ENCODE assay signal across 8 mouse cellular contexts in genomic region chr4:123685506-123686242, GRCm38 (mm10). TPM values are rescaled to one million over a fixed set of nuclear protein-coding genes. Genes with fewer than 3 reads are reported as not detected.
A peak's percentile ranks its signal among the peaks of the same experiment; 100 is the strongest.
DNase-seq lines count a peak whose midpoint lies in the region; ATAC-seq and TF ChIP-seq lines count a peak whose summit lies in the region.

No protein-coding gene starts in this region.

- H3K36me3 ChIP-seq in heart, embryonic 15.5 days: no peaks in the 10 kb centered on the region
- no peaks in the 10 kb centered on the region for H3K36me3 ChIP-seq in embryonic facial prominence, embryonic 15.5 days
- H3K36me3 ChIP-seq in limb, embryonic 14.5 days (ENCODE audit: control insufficient read depth, insufficient read depth, low read length): 0 out of 2 replicates have a peak, but pooled peaks cover 5% of the 10 kb centered on the region

- no peak for TF ChIP-seq POLR2A in limb, embryonic 14.5 days (IDR thresholded peaks at IDR 0.05; ENCODE audit: borderline replicate concordance, extremely low read depth, insufficient read depth, insufficient read length)

- H3K4me3 ChIP-seq in heart, embryonic 15.5 days: peak overlapping the region; percentile 90
- peak overlapping the region; percentile 80 for H3K4me3 ChIP-seq in embryonic facial prominence, embryonic 15.5 days (replicated peaks)
- H3K4me3 ChIP-seq in limb, embryonic 14.5 days (replicated peaks; ENCODE audit: low read length): peak overlapping the region; percentile 82

- WGBS in heart, embryonic 15.5 days: 50% methylated on average over 8 of the region's 8 CpGs
- whole genome bisulfite sequencing in embryonic facial prominence, embryonic 15.5 days: 53% methylated on average over 8 of the region's 8 CpGs
- 55% methylated on average over 8 of the region's 8 CpGs for WGBS in limb, embryonic 14.5 days

- H3K27me3 ChIP-seq in heart, embryonic 15.5 days: 0 out of 2 replicates have a peak, but pooled peaks cover 3% of the 10 kb centered on the region
- H3K27me3 ChIP-seq in embryonic facial prominence, embryonic 15.5 days: no peaks in the 10 kb centered on the region; the same call in 1 of the 2 replicates
- H3K27me3 ChIP-seq in limb, embryonic 14.5 days (ENCODE audit: control insufficient read depth, insufficient read depth, low read length): 0 out of 2 replicates have a peak, but pooled peaks cover 9% of the 10 kb centered on the region

- no peaks in the 10 kb centered on the region for H3K9me3 ChIP-seq in heart, embryonic 15.5 days (replicated peaks)
- no peaks in the 10 kb centered on the region for H3K9me3 ChIP-seq in embryonic facial prominence, embryonic 15.5 days (replicated peaks)
- no peaks in the 10 kb centered on the region for H3K9me3 ChIP-seq in limb, embryonic 14.5 days (ENCODE audit: control insufficient read depth, low read length)

- H3K27ac ChIP-seq in heart, embryonic 15.5 days: no peak overlapping the region
- H3K27ac ChIP-seq in embryonic facial prominence, embryonic 15.5 days (replicated peaks): no peak overlapping the region
- H3K27ac ChIP-seq in limb, embryonic 14.5 days (replicated peaks; ENCODE audit: low read depth, low read length): no peak overlapping the region

- peaks cover 31% of the 10 kb centered on the region for H3K4me1 ChIP-seq in heart, embryonic 15.5 days (replicated peaks)
- peaks cover 27% of the 10 kb centered on the region for H3K4me1 ChIP-seq in embryonic facial prominence, embryonic 15.5 days
- H3K4me1 ChIP-seq in limb, embryonic 14.5 days (ENCODE audit: control insufficient read depth, insufficient read depth, low read length): peaks cover 11% of the 10 kb centered on the region

- no peak overlapping the region for H3K9ac ChIP-seq in heart, embryonic 15.5 days
- H3K9ac ChIP-seq in embryonic facial prominence, embryonic 15.5 days: no peak overlapping the region
- no peak overlapping the region for H3K9ac ChIP-seq in limb, embryonic 14.5 days (ENCODE audit: low read depth, low read length, severe bottlenecking)

- DNase-seq in heart, postnatal 14 days: no peak
- peak; percentile 96 for DNase-seq in brain, adult 2 months (ENCODE audit: low read depth, low spot score)
- no peak for DNase-seq in limb, embryonic 14.5 days (ENCODE audit: low spot score)
- no peak for DNase-seq in urinary bladder, postnatal 14 days (ENCODE audit: low spot score)
- no peak for DNase-seq in embryo, embryonic 9.5 days (ENCODE audit: extremely low spot score)

- ATAC-seq in heart, embryonic 15.5 days (replicated peaks; ENCODE audit: insufficient number of reproducible peaks, insufficient read depth, low FRiP score, low read depth): no peak
- ATAC-seq in embryonic facial prominence, embryonic 15.5 days (ENCODE audit: insufficient number of reproducible peaks, low FRiP score, low TSS enrichment, low read depth): no peak
- ATAC-seq in limb, embryonic 14.5 days (ENCODE audit: low FRiP score, low read depth): no peak
- ATAC-seq in megakaryocyte progenitor cell, adult 5-6 weeks (replicated peaks; ENCODE audit: poor library complexity): no peak

- H3K4me2 ChIP-seq in heart, embryonic 15.5 days: peak overlapping the region; percentile 100
- peak overlapping the region; percentile 100 for H3K4me2 ChIP-seq in embryonic facial prominence, embryonic 15.5 days (replicated peaks)
- H3K4me2 ChIP-seq in limb, embryonic 14.5 days (replicated peaks; ENCODE audit: low read depth, low read length, severe bottlenecking): peak overlapping the region; percentile 100

- intact Hi-C loops in heart, postnatal 14 days (cut with DNase I): no loop called here

RNA-seq across cellular contexts. Expression of gene Macf1, which starts 1.5 kb away (rescaled TPM):
- polyA plus RNA-seq in heart, embryonic 15.5 days (2015; fragmentation: Nextera tagmentation; extraction: Ambion mirVana): 51.0 and 51.1 TPM in 2 replicates
- 100 to 1,000 TPM; 271 to 291 TPM for total RNA-seq in heart, postnatal 14 days (2021)
- 42.5 and 47.1 TPM in 2 replicates for polyA plus RNA-seq in embryonic facial prominence, embryonic 15.5 days (2015; fragmentation: Nextera tagmentation; extraction: Ambion mirVana)
- polyA plus RNA-seq in limb, embryonic 14.5 days (2012; rRNA removed): 99.7 and 103 TPM in 2 replicates
- 79.8 and 84.0 TPM in 2 replicates for polyA plus RNA-seq in limb, embryonic 14.5 days (2014; fragmentation: Nextera tagmentation; extraction: Ambion mirVana)
- 103 and 130 TPM in 2 replicates for total RNA-seq in megakaryocyte progenitor cell, adult 5-6 weeks (2015)
- 123 and 159 TPM in 2 replicates for total RNA-seq in megakaryocyte progenitor cell, adult 5-6 weeks (2017)

RNA-seq across cellular contexts. Expression of gene Ndufs5, which starts 32.3 kb away (rescaled TPM):
- polyA plus RNA-seq in heart, embryonic 15.5 days (2015; fragmentation: Nextera tagmentation; extraction: Ambion mirVana): 423 and 551 TPM in 2 replicates
- 100 to 1,000 TPM; 370 to 409 TPM for total RNA-seq in heart, postnatal 14 days (2021)
- polyA plus RNA-seq in embryonic facial prominence, embryonic 15.5 days (2015; fragmentation: Nextera tagmentation; extraction: Ambion mirVana): 313 and 333 TPM in 2 replicates
- 119 and 253 TPM in 2 replicates for polyA plus RNA-seq in limb, embryonic 14.5 days (2012; rRNA removed)
- polyA plus RNA-seq in limb, embryonic 14.5 days (2014; fragmentation: Nextera tagmentation; extraction: Ambion mirVana): 344 and 353 TPM in 2 replicates
- total RNA-seq in megakaryocyte progenitor cell, adult 5-6 weeks (2015): 150 and 160 TPM in 2 replicates
- 142 and 157 TPM in 2 replicates for total RNA-seq in megakaryocyte progenitor cell, adult 5-6 weeks (2017)
